In the genomic region with DNA sequence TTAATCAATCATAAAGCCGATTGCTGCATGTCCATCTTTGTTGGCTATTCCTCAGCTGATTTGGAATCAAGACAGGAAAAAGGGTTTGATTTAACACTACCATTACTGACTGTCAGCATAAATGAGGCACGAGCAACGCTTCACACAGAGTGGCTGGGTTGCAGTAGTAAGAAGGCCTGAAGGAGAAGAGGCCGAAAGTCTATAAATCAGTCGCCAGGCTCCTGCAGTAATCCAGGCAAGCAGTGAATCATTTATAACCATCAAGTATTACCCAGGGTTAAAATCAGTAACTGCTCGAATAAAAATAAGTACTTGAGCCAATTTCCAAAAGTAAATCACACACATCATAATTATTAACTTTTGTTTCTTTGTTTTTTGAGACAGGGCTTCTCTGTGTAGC, we compare ENCODE assay signal across 21 mouse cellular contexts. TPM values are rescaled to one million over a fixed set of nuclear protein-coding genes. Genes with fewer than 3 reads are reported as not detected.
DNase-seq lines count a peak whose midpoint lies in the region; ATAC-seq and TF ChIP-seq lines count a peak whose summit lies in the region.
"Had no signal": no experiment of that assay in that cellular context is flagged by ENCODE, and none has a peak within 500 bp of the region (broad histone marks: within the 10 kb centered on the region; RNA-seq: fewer than 3 reads in every experiment).

No protein-coding gene starts in this region.

- TF ChIP-seq CTCF in lung, embryonic 14.5 days (IDR thresholded peaks at IDR 0.05; ENCODE audit: low read depth): no peak

- H3K27me3 ChIP-seq in lung, embryonic 14.5 days (ENCODE audit: insufficient read depth, low read length): no peaks in the 10 kb centered on the region
- H3K27me3 ChIP-seq: embryonic facial prominence, embryonic 13.5 days; forebrain, embryonic 13.5 days; heart, embryonic 12.5 days; hindbrain, embryonic 15.5 days had no signal

- H3K4me2 ChIP-seq in lung, embryonic 14.5 days: no peak overlapping the region
- H3K4me2 ChIP-seq: embryonic facial prominence, embryonic 13.5 days; forebrain, embryonic 13.5 days; heart, embryonic 12.5 days; hindbrain, embryonic 15.5 days had no signal

- no peak overlapping the region for H3K27ac ChIP-seq in lung, embryonic 14.5 days (ENCODE audit: low read depth)
- H3K27ac ChIP-seq: embryonic facial prominence, embryonic 13.5 days; forebrain, embryonic 13.5 days; hindbrain, embryonic 15.5 days had no signal

- 59% methylated on average over 6 of the region's 6 CpGs for WGBS in lung, embryonic 14.5 days

- peak; percentile 45 for DNase-seq in heart, adult 11 months
- DNase-seq in heart, postnatal 10 days: no peak
- DNase-seq in kidney, adult 9 months: peak; percentile 72
- no peak for DNase-seq in kidney, postnatal 4 days
- DNase-seq in lung, embryonic 14.5 days: peak; percentile 17
- DNase-seq in lung, postnatal 4 days: no peak
- DNase-seq: adrenal gland, postnatal 14 days; B cell, adult 2 months; cerebellum, adult 18-20 months; cerebellum, adult 9-11 months; cerebellum, postnatal 36 days; forebrain, postnatal 0 days; gastrocnemius, postnatal 14 days; heart, postnatal 36 days had no signal

- H3K4me1 ChIP-seq in lung, embryonic 14.5 days (ENCODE audit: insufficient read depth): no peaks in the 10 kb centered on the region
- H3K4me1 ChIP-seq: embryonic facial prominence, embryonic 13.5 days; heart, embryonic 12.5 days had no signal

- no peak for ATAC-seq in lung, embryonic 14.5 days (ENCODE audit: insufficient read depth)
- no peak for ATAC-seq in erythroblast, adult 5-6 weeks (replicated peaks; ENCODE audit: low FRiP score, poor library complexity, severe bottlenecking)
- ATAC-seq: CD4-positive, CD25-positive, alpha-beta regulatory T cell, adult 4 months; forebrain, embryonic 13.5 days; forebrain, postnatal 0 days had no signal

- H3K4me3 ChIP-seq in lung, embryonic 14.5 days (ENCODE audit: low read depth, low read length): no peak overlapping the region
- H3K4me3 ChIP-seq: embryonic facial prominence, embryonic 13.5 days; forebrain, embryonic 13.5 days; heart, embryonic 12.5 days; hindbrain, embryonic 15.5 days had no signal

- intact Hi-C loops in heart, postnatal 10 days (cut with DNase I): loop anchor here (5.0 kb wide), 1 partner anchor 128 kb away; no protein-coding TSS in a partner anchor

- H3K36me3 ChIP-seq in lung, embryonic 14.5 days (ENCODE audit: insufficient read depth): peaks cover 39% of the 10 kb centered on the region

- H3K9me3 ChIP-seq in lung, embryonic 14.5 days (ENCODE audit: low read depth, low read length): no peaks in the 10 kb centered on the region
- H3K9me3 ChIP-seq: embryonic facial prominence, embryonic 13.5 days; forebrain, embryonic 13.5 days; G1E; heart, embryonic 12.5 days; hindbrain, embryonic 15.5 days had no signal

- no peak overlapping the region for H3K9ac ChIP-seq in lung, embryonic 14.5 days
- H3K9ac ChIP-seq: embryonic facial prominence, embryonic 13.5 days; forebrain, embryonic 13.5 days; forebrain, postnatal 0 days; heart, embryonic 12.5 days; hindbrain, embryonic 15.5 days had no signal

RNA-seq across cellular contexts. Expression of gene Chd6, which starts 59.4 kb away (rescaled TPM):
- 10 to 100 TPM; 49.0 to 85.3 TPM for total RNA-seq in heart, postnatal 10 days (2021)
- polyA plus RNA-seq in lung, embryonic 14.5 days (2014; fragmentation: Nextera tagmentation; extraction: Ambion mirVana): 35.3 and 36.8 TPM in 2 replicates
- total RNA-seq in erythroblast, adult 5-6 weeks (2015; ENCODE audit: low replicate concordance): 11.3 and 22.4 TPM in 2 replicates
- 22.7 and 26.5 TPM in 2 replicates for total RNA-seq in erythroblast, adult 5-6 weeks (2017; ENCODE audit: low replicate concordance)

Comparison
In these comparisons a context has a peak if more than half of its experiments do, and no peak if none do; other contexts are left out.
1. DNase-seq: peak in heart, adult 11 months (single experiment), kidney, adult 9 months (single experiment) and lung, embryonic 14.5 days (single experiment); none in heart, postnatal 10 days (0 of 2), kidney, postnatal 4 days (0 of 2) and lung, postnatal 4 days (0 of 2).